Mouse (Mus musculus) E14TG2a.4 (cell line): ENCODE data around the gene Kif21a.

Experiments
- CTCF ChIP-seq: conservative IDR thresholded peaks from 2 replicates; pipeline ENCODE4 v1.5.1; 2014; ENCODE audit warnings: low read length
- NANOG ChIP-seq: IDR thresholded peaks from 2 replicates; pipeline ENCODE4 v1.6.1; 2014; ENCODE audit warnings: borderline replicate concordance, low read length, mixed read lengths

DNA sequence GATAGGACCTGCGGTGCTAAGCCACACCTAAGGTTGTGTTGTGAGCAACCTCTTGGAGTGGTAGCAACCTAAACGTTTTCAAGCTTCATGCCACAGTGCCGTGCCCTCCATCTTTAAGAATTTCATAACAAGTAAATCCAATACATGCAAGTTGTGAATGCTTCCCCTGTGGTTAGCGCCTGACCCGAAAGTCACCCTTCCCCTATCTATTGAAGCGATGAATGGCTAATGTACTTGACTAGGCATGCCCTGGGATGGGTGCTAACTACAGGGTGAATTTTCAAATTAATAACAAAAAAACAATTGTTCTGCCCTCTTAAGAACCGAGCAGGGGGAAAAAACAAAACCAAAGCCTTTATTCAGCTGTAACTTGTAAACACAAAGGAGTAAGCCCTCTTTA is 39.7 kb upstream of the Kif21a start:
- TF ChIP-seq CTCF (no peak), NANOG (no peak)
